Mouse (Mus musculus) erythroblast, adult 5-6 weeks (primary cell): ENCODE measurements around the gene Gcn1l1. TPM values are rescaled to one million over a fixed set of nuclear protein-coding genes. Genes with fewer than 3 reads are reported as not detected.

Experiments used
- ATAC-seq: replicated peaks from 2 replicates; pipeline ENCODE4 v1.8.0; 2016; ENCODE audit warnings: moderate number of reproducible peaks, mild to moderate bottlenecking, moderate TSS enrichment, inconsistent platforms; ENCODE audit not compliant: poor library complexity, low FRiP score, severe bottlenecking
- total RNA-seq, 2 experiments: library from RNA; stranded (forward) in 1 of 2; stranded (reverse) in 1 of 2; fragments of 150-400 nt in 1 of 2; fragments of 200-764, 138-1000 nt in 1 of 2; gene quantifications; 2 replicates each; pipeline versions ENCODE4 v1.2.3 to v1.2.4; 2015 to 2017; ENCODE audit warnings: low replicate concordance in 2 of 2

Gene Gcn1l1
- total RNA-seq, 2 experiments from 2014 or later = 9.4 to 14.2 TPM

- peak; percentile 90 for ATAC-seq
Measured at GRCm38 (mm10) chr5:115531671-115532270, 33.3 kb upstream of the Gcn1l1 start.

DNA sequence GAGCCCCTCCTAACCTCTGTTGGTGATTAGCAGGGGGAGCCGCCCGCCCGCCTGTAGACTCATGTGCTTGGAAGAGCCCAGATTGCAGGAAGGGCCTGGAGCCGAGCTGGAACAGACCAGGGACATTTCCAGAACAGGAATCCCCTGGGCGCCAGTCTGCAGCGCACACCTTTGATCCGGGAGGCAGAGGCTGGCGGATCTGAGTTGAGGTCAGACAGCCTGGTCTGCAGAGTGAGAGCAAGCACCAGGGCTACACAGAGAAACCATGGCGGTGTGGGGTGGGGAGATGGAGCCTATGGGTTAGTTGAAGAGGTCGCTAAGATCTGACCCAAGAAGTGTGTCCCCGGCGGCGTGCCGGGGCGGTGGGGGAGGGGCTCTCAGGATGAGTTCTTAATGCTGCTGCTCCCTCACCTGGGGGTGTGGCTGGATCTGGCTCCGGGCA, 30.7 kb upstream of the Gcn1l1 start:
- no peak for ATAC-seq

DNA sequence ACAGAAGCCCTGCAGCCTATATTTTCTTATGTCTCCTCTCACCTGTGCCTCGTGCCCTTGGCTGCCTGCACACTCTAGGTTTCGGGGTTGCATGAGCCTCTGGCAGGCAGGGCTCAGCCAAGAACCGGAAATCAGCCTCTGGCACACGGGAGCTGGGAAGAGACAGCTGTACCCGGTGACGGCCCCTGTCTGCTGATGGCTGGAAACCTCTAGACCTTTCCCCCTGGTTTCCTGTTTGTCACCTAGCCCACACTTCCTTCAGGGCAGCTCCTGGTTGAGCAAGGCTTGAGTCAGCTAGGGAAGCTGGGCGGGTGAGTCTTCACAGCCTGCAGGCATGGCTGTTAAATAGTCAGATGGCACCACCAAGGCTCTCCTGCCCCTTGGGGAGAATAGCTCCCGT, 30.2 kb upstream of the Gcn1l1 start:
- no peak for ATAC-seq

GRCm38 (mm10) chr5:115535635-115536034, 29.4 kb upstream of the Gcn1l1 start:
- ATAC-seq = no peak

GRCm38 (mm10) chr5:115538017-115538692, 26.9 kb upstream of the Gcn1l1 start:
- ATAC-seq = peak; percentile 12; the same call in 1 of the 2 replicates

DNA sequence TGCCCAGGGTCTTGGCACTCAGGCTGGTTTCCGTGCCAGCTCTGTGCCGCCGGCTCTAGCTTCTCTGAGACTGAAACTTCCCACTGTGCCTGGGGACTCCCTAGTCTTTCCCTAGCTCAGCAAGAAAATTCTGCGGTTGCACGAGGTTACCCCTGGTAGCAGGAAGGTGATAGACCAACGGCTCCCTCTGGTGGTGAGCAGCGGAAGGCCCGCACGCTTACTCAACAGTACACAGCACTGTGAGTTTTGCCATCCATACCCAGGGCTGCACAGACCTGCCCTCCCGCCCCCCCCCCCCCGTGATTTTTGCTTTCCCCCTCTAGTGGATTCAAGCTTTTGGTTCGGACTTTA, 26.4 kb upstream of the Gcn1l1 start:
- peak; percentile 70 for ATAC-seq

DNA sequence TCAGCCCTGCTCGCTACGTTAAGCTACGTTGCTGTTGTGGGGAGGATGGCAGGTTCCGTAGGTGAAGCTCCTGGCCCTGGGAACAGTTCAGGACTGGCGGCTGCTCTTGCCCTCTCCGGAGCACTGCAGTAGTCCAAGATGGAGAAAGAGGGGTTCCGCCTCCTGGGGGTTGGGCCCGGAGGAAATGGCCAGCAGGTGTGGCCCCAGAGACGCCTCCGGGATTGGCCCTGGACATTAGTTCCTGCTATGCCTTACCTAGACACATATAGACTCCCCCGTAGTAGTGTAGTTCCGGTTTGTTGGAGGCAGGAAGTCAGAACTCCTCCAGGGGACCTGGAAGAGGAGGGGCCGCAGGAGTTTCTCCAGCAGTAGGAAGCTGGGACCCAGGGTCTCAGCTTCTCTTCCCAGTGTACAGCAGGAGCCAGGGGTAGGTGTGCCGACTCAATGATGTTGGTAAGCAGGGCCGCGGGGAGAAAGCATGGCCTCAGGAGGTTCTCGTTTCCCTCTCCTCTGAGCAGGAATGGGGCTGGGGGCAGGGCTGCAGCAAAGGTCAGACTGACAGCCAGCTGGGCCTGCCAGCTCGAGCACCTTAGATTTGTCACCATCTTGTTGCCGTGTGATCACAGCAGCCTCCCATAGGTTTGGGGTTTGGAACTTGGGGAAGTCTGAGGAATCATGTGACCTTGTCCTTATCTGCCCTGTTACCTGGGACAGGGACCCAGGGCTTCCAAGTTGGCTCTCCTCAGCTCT, 22.2 kb upstream of the Gcn1l1 start:
- ATAC-seq = no peak

- ATAC-seq = peak; percentile 23; the same call in 1 of the 2 replicates
Measured at GRCm38 (mm10) chr5:115543509-115544253, 21.4 kb upstream of the Gcn1l1 start.

- no peak for ATAC-seq
Measured at GRCm38 (mm10) chr5:115544655-115545185, 20.3 kb upstream of the Gcn1l1 start.

- ATAC-seq = no peak
Measured at GRCm38 (mm10) chr5:115545636-115546035, 19.4 kb upstream of the Gcn1l1 start.

DNA sequence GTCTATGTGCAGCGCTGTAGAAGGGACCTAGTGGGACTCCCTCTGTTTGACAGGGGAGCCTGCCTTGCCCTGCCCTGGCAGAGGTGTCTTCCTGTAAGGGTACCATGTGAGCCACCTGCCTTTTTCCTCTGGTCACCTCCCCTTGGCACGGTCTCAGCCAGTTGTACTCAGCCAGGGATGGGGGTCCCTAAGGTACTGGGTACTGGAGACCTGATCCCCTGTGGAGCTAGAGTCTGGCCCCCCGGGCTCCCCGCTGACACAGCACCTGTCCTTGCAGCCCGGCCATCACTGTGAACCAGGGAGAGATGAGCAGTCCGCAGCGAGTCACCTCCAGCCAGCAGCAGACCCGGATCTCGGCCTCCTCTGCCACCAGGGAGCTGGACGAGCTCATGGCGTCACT, 18.5 kb upstream of the Gcn1l1 start:
- ATAC-seq = no peak

DNA sequence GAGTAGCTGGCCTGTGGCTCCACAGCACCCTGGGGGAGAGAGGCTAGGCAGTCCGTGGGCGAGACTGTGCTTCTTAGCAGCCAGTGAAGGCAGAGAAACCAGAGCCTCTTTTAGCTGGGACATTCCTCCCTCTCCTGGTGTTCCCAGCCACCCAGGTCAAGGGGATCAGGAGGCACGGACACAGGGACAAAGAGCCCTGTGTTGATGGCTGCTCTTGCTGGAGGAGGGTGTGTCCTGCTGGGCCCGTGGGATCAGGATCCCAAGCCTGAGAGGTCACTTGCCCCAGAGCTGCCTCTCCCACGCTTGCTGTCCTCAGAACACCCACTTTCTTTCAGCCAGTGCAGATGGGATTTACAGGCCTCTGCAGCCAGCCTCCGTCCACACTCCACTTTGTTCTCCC, 18.0 kb upstream of the Gcn1l1 start:
- ATAC-seq = no peak

- ATAC-seq = no peak
Measured at GRCm38 (mm10) chr5:115547421-115547820, 17.6 kb upstream of the Gcn1l1 start.

DNA sequence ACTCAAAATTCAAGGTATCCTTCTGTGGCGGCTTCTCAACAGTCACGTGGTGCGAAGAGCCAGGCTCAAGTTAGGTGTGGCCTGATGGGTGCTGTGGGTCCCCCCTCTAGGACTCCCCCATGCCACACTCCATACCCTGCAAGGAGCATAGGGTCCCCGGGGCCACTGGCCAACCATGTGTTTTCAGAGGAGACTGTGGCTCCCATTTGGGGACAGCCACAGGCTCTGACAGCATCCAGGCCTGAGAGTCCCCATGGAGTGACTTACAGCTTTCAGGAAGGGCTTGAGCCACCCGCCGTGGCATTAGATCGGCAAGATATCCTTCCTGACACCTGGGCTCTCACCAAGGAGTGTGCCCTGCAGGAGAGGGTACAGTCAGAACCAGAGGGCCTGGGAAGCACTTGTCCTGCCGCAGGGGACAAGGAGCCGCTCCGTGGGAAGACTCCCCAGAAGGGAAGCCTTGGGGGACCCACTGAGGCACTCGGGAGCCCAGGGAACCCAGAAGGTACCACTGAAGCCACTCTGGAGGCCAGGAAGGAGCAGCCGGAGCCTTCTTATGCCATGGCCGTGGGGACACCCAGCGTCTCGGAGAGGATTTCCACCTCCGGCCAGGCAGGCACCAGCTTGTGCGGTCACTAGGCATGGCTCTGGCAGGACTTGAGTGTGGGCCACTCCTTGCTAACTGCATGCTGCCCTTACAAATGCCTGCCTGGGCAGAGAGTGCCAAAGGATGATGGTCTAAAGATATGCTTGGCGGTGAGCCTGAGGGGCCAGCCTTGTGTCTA, 16.4 kb upstream of the Gcn1l1 start:
- ATAC-seq = no peak

- ATAC-seq = no peak
Measured at GRCm38 (mm10) chr5:115550482-115551005, 14.5 kb upstream of the Gcn1l1 start.

DNA sequence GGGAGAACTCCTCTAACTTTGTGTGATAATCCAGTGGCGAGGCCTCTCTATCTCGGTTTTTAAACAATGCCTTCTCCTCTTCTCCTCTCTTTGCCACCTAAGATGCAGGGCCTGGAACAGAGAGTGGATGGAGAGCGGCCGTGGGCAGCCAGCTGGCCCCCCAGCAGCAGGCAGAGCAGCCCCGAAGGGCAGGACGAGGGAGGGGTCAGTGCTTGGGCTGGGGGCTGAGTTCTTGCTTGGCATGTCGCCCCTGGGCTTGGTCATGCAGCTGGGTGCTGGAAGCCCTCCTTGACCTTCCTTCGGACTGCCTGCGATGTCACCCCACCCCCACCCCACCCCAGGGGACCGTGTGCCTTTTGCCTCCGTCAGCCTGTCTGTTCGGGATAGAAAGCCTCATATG, 13.7 kb upstream of the Gcn1l1 start:
- ATAC-seq = no peak

- no peak for ATAC-seq
Measured at GRCm38 (mm10) chr5:115551799-115552198, 13.3 kb upstream of the Gcn1l1 start.

- no peak for ATAC-seq
Measured at GRCm38 (mm10) chr5:115553801-115554420, 11.1 kb upstream of the Gcn1l1 start.
